Mouse (Mus musculus): Measurements from ENCODE around the gene Bcam. TPM values are rescaled to one million over a fixed set of nuclear protein-coding genes. Genes with fewer than 3 reads are reported as not detected.
A peak's percentile ranks its signal among the peaks of the same experiment; 100 is the strongest.

Bcam gene
- polyA plus RNA-seq, 1 experiment: 19.5 TPM

DNA sequence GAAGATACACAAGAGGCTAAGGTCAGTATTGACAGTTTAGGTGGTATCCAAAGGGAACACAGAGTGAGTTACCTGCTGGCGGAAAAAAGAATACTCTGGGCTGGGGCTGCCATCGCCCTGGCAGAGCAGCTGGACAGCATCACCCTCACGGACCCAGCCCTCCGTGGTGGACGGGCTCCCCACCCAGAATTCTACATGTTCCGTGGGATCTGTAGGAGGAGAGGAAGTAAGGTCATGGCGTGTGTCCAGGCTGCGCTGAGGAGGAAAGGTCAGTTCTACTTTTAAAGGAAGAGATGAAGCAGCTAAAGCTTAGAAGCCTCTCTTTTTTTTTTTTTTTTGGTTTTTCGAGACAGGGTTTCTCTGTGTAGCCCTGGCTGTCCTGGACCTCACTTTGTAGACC is 6.2 kb downstream of the Bcam start:
- no peak for DNase-seq (ENCODE audit: low read depth)

DNA sequence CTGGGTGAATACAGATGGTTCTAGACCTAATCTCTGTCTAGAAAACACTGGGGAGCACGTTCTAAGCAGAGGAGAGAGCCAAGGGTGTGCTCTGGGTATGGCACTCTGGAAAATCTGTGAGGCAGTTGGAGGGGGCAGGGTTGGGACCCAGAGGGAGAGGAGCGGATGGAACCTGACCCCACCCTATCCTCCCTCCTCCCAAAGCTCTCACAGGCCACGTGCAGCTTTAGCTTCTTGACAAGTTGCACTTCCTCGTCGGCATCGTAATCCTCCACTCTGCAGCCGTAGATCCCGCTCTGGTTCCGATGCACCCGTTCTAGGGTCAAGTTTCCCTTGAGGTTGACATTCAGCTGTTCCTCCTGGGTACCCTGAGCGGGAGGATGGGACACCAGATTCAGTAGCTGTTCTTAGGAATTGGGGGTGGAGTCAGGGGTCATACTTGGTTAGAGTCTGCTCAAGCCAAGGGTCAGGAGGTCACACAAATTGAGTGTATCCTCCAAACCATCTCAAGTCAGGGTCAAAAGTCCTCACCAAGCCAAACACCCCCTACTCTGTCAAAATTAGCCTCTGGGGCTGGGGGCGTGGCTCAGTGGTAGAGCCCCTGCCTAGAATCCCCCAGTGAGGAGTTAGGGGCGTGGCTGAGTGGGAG is 6.9 kb downstream of the Bcam start:
- no peak for DNase-seq (ENCODE audit: low read depth)
- TF ChIP-seq POLR2A (IDR thresholded peaks at IDR 0.05; ENCODE audit: borderline replicate concordance, extremely low read depth, insufficient read depth, insufficient read length, poor library complexity, severe bottlenecking) (no peak), CTCF (IDR thresholded peaks at IDR 0.05; ENCODE audit: borderline replicate concordance, extremely low read depth, insufficient read depth, insufficient read length) (no peak)

More for the DNA sequence above, 6.2 kb downstream of the Bcam start:
- TF ChIP-seq POLR2A (IDR thresholded peaks at IDR 0.05; ENCODE audit: borderline replicate concordance, extremely low read depth, insufficient read depth, insufficient read length, poor library complexity, severe bottlenecking): no peak
- no peak for TF ChIP-seq CTCF (IDR thresholded peaks at IDR 0.05; ENCODE audit: borderline replicate concordance, extremely low read depth, insufficient read depth, insufficient read length)

DNA sequence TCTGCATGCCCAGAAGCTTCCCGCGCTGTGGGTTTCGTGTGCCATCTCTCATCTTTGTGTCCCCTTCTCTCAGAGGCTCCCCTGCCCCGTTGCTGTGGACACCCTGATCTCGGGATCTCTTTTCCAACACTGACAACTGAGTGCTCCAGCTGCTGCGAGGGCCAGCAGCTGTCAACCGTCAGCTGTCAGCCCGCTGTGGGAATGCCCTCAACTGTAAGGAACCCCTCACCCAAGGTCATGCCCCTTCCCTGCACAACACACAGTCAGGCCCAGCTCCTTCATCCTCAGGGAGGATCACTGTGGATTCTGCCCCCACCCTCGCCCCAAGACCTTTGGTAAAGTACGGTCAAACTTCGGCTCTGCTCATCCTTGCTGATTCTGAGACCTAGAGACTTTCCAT is 8.5 kb downstream of the Bcam start:
- DNase-seq (ENCODE audit: low read depth): no peak
- TF ChIP-seq POLR2A (IDR thresholded peaks at IDR 0.05; ENCODE audit: borderline replicate concordance, extremely low read depth, insufficient read depth, insufficient read length, poor library complexity, severe bottlenecking) (no peak), CTCF (IDR thresholded peaks at IDR 0.05; ENCODE audit: borderline replicate concordance, extremely low read depth, insufficient read depth, insufficient read length) (no peak)

DNA sequence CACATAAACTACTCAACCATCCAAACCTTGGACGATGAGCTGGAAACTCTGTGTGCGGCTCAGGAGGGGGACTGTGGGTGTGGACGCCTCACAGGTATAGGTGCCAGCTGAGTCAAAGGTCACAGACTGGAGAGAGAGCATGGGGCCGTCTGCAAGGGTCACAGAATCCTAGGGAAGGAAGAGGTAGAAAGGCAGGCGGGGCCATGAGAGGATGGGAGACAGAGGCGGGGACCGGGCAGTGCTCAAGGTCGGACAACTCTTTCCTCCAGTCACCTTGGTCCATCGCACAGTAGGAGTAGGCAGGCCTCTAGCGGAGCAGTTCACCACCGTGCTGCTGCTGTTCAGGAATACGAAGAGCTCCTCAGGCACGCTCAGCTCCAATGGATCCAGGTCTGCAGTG is 10.8 kb downstream of the Bcam start:
- TF ChIP-seq CTCF (IDR thresholded peaks at IDR 0.05; ENCODE audit: borderline replicate concordance, extremely low read depth, insufficient read depth, insufficient read length) (no peak), POLR2A (IDR thresholded peaks at IDR 0.05; ENCODE audit: borderline replicate concordance, extremely low read depth, insufficient read depth, insufficient read length, poor library complexity, severe bottlenecking) (no peak)
- DNase-seq (ENCODE audit: low read depth): no peak

DNA sequence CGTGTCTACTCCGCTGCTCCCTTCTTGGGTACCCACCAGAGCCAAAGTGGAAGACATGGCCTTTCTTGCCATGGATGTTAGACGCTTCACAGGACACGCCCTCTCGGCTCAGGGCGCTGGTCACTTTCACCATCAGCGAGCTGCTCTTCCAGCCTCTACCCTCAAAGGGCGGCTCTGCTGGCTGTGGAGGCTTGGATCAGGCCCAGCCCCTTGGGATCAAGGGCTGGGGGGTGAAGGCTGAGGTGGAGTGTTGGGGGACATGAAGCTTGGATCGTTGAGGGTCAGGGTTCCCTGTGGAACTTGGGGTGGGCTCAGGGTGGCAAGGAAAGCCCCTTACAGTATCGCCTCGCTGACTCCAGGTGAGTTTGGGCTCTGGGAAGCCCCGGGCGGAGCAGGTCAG is 12.2 kb downstream of the Bcam start:
- no peak for DNase-seq (ENCODE audit: low read depth)
- no peak for TF ChIP-seq POLR2A (IDR thresholded peaks at IDR 0.05; ENCODE audit: borderline replicate concordance, extremely low read depth, insufficient read depth, insufficient read length, poor library complexity, severe bottlenecking)
- TF ChIP-seq CTCF (IDR thresholded peaks at IDR 0.05; ENCODE audit: borderline replicate concordance, extremely low read depth, insufficient read depth, insufficient read length): no peak

DNA sequence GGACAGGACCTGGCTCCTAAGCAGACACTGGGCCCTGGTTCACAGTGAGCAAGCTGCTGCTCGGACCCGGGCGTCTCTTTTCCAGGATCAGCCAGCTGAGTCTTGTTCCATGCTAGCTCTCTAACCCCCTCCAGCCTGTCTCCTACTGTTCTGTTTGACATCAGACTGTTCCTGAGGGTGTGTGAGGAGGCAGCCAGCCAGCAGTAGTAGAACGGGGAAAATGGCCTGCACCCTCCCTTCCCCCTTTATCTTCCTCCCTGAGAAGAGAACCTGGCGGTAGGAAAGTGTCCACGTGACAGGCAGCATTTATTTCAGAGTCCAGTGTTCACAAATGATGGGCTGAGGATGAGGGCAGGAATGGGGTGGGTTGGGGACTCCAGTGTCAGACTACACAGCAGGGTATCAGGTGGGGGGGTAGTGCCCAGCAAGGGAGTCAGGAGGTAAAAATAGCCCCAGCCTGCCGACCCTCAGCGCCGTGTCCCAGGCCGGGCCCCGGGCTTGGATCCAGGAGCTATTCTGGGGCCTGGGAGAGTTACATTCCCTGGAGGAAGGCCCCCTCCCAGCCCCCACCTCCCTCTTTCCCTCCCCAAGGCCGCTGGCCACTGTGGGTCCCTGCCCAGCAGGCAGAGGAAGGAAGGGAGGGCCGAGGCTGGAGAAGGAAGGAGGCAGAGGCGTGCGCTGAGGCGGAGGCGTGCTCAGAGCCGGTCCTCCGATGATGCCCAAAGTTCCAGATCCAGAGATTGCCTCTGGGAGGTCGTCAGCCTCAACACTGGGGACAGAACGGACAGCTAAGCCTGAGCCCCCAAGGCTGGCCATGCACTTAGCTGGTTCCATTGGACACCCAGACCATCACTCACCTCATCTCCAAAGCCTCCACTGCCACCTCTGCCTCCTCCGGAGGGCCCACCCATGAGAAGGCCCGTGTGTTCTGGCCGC is 14.7 kb downstream of the Bcam start:
- TF ChIP-seq POLR2A (IDR thresholded peaks at IDR 0.05; ENCODE audit: borderline replicate concordance, extremely low read depth, insufficient read depth, insufficient read length, poor library complexity, severe bottlenecking): no peak
- TF ChIP-seq CTCF (IDR thresholded peaks at IDR 0.05; ENCODE audit: borderline replicate concordance, extremely low read depth, insufficient read depth, insufficient read length): no peak
- DNase-seq (ENCODE audit: low read depth): no peak

DNA sequence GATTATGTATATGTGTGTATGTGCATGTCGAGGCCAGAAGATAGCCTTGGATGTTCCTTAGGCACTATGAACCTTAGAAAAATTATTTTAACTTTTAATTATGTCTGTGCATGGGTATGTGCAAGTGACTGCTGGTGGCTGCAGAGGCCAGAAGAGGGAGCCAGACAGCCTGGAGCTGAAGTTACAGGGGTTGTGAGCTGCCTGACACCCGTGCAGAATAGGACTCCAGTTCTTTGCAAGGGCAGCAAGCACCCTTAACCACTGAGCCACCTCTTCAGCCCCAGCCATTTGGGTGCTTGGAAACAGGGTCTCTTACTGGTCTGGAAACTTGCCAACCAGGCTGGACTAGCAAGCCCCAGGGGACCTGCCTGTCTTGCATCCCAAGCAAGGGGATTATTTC is 15.8 kb downstream of the Bcam start:
- TF ChIP-seq CTCF (IDR thresholded peaks at IDR 0.05; ENCODE audit: borderline replicate concordance, extremely low read depth, insufficient read depth, insufficient read length): no peak
- no peak for TF ChIP-seq POLR2A (IDR thresholded peaks at IDR 0.05; ENCODE audit: borderline replicate concordance, extremely low read depth, insufficient read depth, insufficient read length, poor library complexity, severe bottlenecking)
- no peak for DNase-seq (ENCODE audit: low read depth)

DNA sequence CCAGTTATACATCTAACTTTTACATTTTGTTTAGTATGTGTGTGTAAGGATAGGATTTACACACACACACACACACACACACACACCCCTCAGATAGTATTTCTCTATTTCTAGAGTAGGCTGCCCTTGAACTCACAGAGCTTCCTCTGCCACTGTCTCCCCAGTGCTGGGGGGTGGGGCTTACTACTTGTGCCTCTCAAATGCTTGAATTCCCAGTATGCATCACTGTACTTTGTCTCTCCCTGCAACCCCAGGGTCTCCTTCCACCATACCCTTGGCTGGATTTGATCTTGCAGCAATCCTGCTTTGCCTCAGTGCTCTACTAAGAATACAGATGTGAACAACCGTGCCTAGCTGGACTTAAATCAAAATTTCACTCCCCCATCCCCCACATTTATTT is 16.8 kb downstream of the Bcam start:
- TF ChIP-seq POLR2A (IDR thresholded peaks at IDR 0.05; ENCODE audit: borderline replicate concordance, extremely low read depth, insufficient read depth, insufficient read length, poor library complexity, severe bottlenecking): no peak
- TF ChIP-seq CTCF (IDR thresholded peaks at IDR 0.05; ENCODE audit: borderline replicate concordance, extremely low read depth, insufficient read depth, insufficient read length): no peak
- DNase-seq (ENCODE audit: low read depth): no peak

DNA sequence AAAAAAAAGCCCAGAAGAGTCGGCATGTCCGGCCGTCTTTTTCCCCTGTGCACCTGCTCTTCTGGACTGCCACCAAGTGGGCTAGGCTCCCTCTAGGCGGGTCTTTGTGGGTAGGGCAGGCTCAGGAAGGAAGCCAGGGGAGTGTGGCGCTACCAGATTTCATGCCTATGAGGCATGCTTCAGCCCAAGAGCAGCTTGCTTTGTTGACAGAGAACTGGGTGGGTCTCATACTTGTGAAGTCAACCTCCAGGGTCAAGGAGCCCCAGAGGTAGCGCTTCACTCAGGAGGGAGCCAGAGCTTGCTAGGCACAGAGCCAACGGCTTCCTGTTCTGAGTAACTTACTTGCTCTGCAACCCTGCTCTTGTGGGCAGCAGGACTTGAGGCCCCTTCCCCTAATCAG is 17.2 kb downstream of the Bcam start:
- DNase-seq (ENCODE audit: low read depth): no peak
- TF ChIP-seq CTCF (IDR thresholded peaks at IDR 0.05; ENCODE audit: borderline replicate concordance, extremely low read depth, insufficient read depth, insufficient read length) (no peak), POLR2A (IDR thresholded peaks at IDR 0.05; ENCODE audit: borderline replicate concordance, extremely low read depth, insufficient read depth, insufficient read length, poor library complexity, severe bottlenecking) (no peak)

DNA sequence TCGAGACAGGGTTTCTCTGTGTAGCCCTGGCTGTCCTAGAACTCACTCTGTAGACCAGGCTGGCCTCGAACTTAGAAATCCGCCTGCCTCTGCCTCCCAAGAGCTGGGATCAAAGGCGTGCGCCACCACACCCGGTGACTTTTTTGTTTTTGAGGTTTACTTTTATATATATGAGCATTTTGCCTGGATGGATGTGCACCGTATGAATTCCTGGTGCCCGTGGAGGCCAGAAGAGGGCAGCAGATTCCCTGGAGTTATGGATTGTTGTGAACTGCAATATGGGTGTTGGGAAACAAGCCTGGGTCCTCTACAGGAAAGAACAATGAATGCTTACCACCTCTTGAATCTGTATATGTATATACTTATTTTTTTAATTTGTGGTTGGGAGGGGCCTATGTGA is 18.2 kb downstream of the Bcam start:
- TF ChIP-seq CTCF (IDR thresholded peaks at IDR 0.05; ENCODE audit: borderline replicate concordance, extremely low read depth, insufficient read depth, insufficient read length): peak; percentile 34; the same call in 1 of the 2 replicates
- TF ChIP-seq POLR2A (IDR thresholded peaks at IDR 0.05; ENCODE audit: borderline replicate concordance, extremely low read depth, insufficient read depth, insufficient read length, poor library complexity, severe bottlenecking): no peak
- DNase-seq (ENCODE audit: low read depth): no peak

DNA sequence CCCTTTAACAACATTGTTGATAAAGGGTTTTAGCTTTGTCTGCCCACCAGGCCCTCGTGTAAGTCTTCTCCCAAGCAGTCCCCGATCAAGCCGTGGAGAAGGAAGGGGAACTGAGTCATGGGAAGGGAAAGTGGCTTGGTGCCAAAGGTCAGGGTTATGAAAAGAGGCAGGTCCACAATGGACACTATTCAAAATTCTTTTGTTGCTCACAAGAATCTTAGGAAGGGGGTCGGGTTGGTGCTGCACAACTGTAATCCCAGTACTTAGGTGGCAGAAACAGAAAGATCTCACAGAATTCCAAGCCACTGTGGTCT is 19.8 kb downstream of the Bcam start:
- no peak for DNase-seq (ENCODE audit: low read depth)
- TF ChIP-seq POLR2A (IDR thresholded peaks at IDR 0.05; ENCODE audit: borderline replicate concordance, extremely low read depth, insufficient read depth, insufficient read length, poor library complexity, severe bottlenecking) (no peak), CTCF (IDR thresholded peaks at IDR 0.05; ENCODE audit: borderline replicate concordance, extremely low read depth, insufficient read depth, insufficient read length) (no peak)
